Mouse (Mus musculus) right cerebral cortex, postnatal 14 days (tissue): ENCODE data around the gene Mettl23.
"Not testable (repeated sequence)": the region's sequence is repeated elsewhere in the genome, so short reads cannot be mapped to it uniquely, and the experiment has no call there.

Experiments used
- DNase-seq: peaks from one replicate; pipeline ENCODE4 v3.0.0; 2022

The Mettl23 gene

GRCm38 (mm10) chr11:116884061-116884460 is 41.0 kb downstream of the Mettl23 start:
- no peak for DNase-seq

GRCm38 (mm10) chr11:116885275-116886151 is 42.4 kb downstream of the Mettl23 start:
- DNase-seq, result peak; percentile 83

- DNase-seq, result no peak
Measured at GRCm38 (mm10) chr11:116887136-116887535, 44.1 kb downstream of the Mettl23 start.

- peak; percentile 58 for DNase-seq
Measured at GRCm38 (mm10) chr11:116893532-116894442, 50.7 kb downstream of the Mettl23 start.

GRCm38 (mm10) chr11:116895402-116895801 is 52.3 kb downstream of the Mettl23 start:
- DNase-seq, result no peak

- no peak for DNase-seq
Measured at GRCm38 (mm10) chr11:116899247-116899646, 56.2 kb downstream of the Mettl23 start.

GRCm38 (mm10) chr11:116902588-116902987 is 59.5 kb downstream of the Mettl23 start:
- not testable (repeated sequence) for DNase-seq
